Mouse (Mus musculus) kidney, embryonic 14.5 days (tissue): ENCODE measurements around the gene Tmed6. TPM values are rescaled to one million over a fixed set of nuclear protein-coding genes. Genes with fewer than 3 reads are reported as not detected.
"Not testable (repeated sequence)": the region's sequence is repeated elsewhere in the genome, so short reads cannot be mapped to it uniquely, and the experiment has no call there.

Experiments used
- ATAC-seq: fragments of 200-750 bp; cut with Nextera tagmentation; 2 replicates; pipeline ENCODE4 v1.8.0; 2017; ENCODE audit warnings: moderate number of reproducible peaks, mild to moderate bottlenecking, moderate TSS enrichment, moderate library complexity; ENCODE audit not compliant: low FRiP score, low TSS enrichment
- H3K27ac ChIP-seq: fragments of 300-500 bp; sonication (generic); 2 replicates; pipeline ENCODE4 v1.5.1; 2014; ENCODE audit warnings: low read depth, mild to moderate bottlenecking, low read length, moderate library complexity, mixed read lengths
- H3K27me3 ChIP-seq: fragments of 300-500 bp; sonication (generic); 2 replicates; pipeline ENCODE4 v1.6.1; 2014; ENCODE audit warnings: mild to moderate bottlenecking, low read length; ENCODE audit not compliant: control insufficient read depth, insufficient read depth
- H3K36me3 ChIP-seq: fragments of 300-500 bp; sonication (generic); 2 replicates; pipeline ENCODE4 v1.6.1; 2014; ENCODE audit warnings: low read length, mixed read lengths; ENCODE audit not compliant: control insufficient read depth, insufficient read depth
- H3K4me1 ChIP-seq: fragments of 300-500 bp; sonication (generic); 2 replicates; pipeline ENCODE4 v1.6.1; 2014; ENCODE audit warnings: low read length, mixed read lengths; ENCODE audit not compliant: control insufficient read depth, insufficient read depth
- H3K4me2 ChIP-seq: fragments of 300-500 bp; sonication (generic); replicated peaks from 2 replicates; pipeline ENCODE4 v1.6.1; 2014; ENCODE audit warnings: low read depth, mild to moderate bottlenecking, low read length
- H3K4me3 ChIP-seq: fragments of 300-500 bp; sonication (generic); 2 replicates; pipeline ENCODE4 v1.5.1; 2014; ENCODE audit warnings: mild to moderate bottlenecking, low read length
- H3K9ac ChIP-seq: fragments of 300-500 bp; sonication (generic); 2 replicates; pipeline ENCODE4 v1.6.1; 2014; ENCODE audit warnings: low read depth, mild to moderate bottlenecking, low read length, moderate library complexity
- H3K9me3 ChIP-seq: fragments of 300-500 bp; sonication (generic); 2 replicates; pipeline ENCODE4 v1.6.1; 2016; ENCODE audit warnings: low read length; ENCODE audit not compliant: control insufficient read depth
- WGBS: fragments of 180-500 bp; shearing (Covaris S2); extraction: QIAGEN DNeasy Blood & Tissue Kit; methylation state at CpG from one replicate; pipeline ENCODE4 v1.1.7; 2014; 5-methylcytosine and 5-hydroxymethylcytosine counted together
- polyA plus RNA-seq: library from polyadenylated mRNA; unstranded; fragments of >200 nt; fragmentation: Nextera tagmentation; extraction: Ambion mirVana; gene quantifications from 2 replicates; pipeline ENCODE4 v1.2.1, GENCODE M21; 2014

Tmed6 gene
- polyA plus RNA-seq, 1 experiment from 2014 or later, result 22.5 TPM

DNA sequence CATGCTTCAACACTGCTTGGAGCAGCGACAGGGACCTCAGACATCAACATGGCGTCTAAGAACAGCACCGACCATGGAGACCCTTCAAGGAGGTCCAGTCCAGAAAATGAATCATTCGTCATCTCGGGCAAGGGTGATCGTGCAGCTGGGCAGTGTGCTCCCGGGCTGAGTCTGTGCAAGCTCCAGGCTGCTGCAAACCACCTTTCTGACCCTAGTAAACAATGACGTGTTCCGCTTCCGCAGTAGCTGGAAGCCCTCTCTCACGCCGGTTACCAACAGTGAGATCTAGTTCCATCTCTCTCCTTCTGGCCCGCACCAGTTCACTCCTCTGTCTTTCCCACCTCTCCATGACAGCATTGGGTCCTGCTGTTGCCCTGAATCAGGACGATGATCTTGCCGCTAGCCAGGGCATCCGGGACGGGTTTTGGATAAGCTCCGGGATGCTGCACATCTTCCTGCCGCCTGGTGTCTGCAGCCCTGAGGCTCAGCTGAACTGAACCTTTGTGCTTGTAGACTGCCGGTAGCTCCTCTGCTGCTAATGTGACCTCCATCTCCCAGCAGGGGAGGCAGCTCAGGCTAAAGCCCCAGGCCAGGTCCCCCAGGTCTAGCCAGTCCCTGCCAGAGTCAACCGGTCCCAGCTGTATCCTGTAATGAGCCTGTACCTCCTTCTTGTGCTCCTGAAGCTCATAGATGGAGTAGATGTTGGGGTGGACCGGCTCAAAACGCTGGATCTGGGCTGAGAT is 43.7 kb upstream of the Tmed6 start:
- Histone ChIP-seq H3K4me2 (no peak overlapping the region; the same call in 1 of the 2 replicates), H3K36me3 (no peaks in the 10 kb centered on the region), H3K4me3 (no peak overlapping the region), H3K4me1 (peaks cover under 1% of the 10 kb centered on the region), H3K9me3 (no peaks in the 10 kb centered on the region), H3K9ac (no peak overlapping the region), H3K27ac (no peak overlapping the region), H3K27me3 (no peaks in the 10 kb centered on the region)
- no peak for ATAC-seq
- WGBS, result 69% methylated on average over 23 of the region's 23 CpGs

DNA sequence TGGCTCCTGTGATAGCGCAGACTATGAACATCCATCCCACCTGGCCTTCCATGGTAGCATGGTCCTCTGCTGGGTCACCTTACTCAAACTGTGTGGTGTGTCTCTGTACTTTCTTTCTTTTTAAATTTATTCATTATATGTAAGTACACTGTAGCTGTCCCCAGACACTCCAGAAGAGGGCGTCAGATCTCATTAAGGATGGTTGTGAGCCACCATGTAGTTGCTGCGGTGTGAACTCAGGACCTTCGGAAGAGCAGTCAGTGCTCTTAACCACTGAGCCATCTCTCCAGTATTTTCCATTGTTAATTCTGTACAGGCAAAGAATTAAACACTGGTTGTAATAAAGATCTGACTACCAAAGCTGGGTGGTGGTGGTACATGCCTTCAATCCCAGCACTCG is 42.6 kb upstream of the Tmed6 start:
- WGBS, result 91% methylated on average over 5 of the region's 5 CpGs
- H3K9ac ChIP-seq, H3K4me1 ChIP-seq, H3K4me2 ChIP-seq, H3K4me3 ChIP-seq, H3K27me3 ChIP-seq, H3K27ac ChIP-seq, H3K9me3 ChIP-seq, H3K36me3 ChIP-seq, ATAC-seq: not testable (repeated sequence)

DNA sequence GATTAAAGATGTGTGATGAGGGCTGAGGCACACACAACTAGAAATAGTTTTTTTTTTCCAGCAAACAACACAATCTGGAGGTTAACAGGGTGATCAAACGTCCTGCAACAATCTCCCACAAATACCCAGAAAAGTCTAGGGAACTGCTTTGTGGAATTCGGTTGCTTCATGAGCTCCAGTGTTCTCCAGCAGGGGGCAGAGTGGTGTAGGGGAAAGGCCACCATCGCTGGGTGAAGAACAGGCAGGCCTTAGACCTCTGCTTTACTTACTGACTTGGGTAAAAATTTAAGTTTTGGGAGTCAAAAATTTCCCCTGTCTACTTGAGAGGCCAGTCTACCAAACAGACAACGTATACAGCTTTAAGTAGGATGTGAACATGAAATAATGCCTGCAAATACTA is 39.1 kb upstream of the Tmed6 start:
- no peaks in the 10 kb centered on the region for H3K9me3 ChIP-seq

DNA sequence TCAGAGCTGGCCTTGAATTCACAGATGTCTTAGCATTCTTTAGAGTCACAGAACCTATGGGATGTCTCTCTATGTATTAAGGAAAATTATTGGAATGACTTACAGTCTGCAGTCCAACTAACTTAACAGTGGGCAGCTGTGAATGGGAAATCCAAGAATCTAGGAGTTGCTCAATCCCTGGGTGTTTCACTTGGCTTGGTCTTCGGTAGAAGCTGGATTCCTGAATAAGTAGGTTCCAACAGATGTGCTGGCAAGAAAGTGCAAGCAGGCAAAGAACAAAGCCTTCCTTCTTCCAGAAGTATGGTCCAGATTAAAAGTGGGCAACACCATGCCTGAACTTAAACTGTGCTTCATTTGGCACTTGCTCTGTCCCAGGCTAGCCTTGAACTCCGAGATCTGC is 35.2 kb upstream of the Tmed6 start:
- Histone ChIP-seq H3K9me3 (no peaks in the 10 kb centered on the region), H3K4me1 (no peaks in the 10 kb centered on the region; the same call in 1 of the 2 replicates), H3K36me3 (no peaks in the 10 kb centered on the region), H3K9ac (no peak overlapping the region), H3K27me3 (no peaks in the 10 kb centered on the region), H3K4me2 (no peak overlapping the region), H3K27ac (no peak overlapping the region), H3K4me3 (no peak overlapping the region)
- ATAC-seq, result no peak
- 91% methylated on average over 2 of the region's 2 CpGs for WGBS

More for the DNA sequence above, 39.1 kb upstream of the Tmed6 start:
- ATAC-seq, result 0 out of 2 replicates have a peak, but pooled peaks have one; percentile 41
- H3K27me3 ChIP-seq, result no peaks in the 10 kb centered on the region
- H3K9ac ChIP-seq, result no peak overlapping the region
- no peak overlapping the region for H3K27ac ChIP-seq
- WGBS, result 14% methylated on average over 4 of the region's 4 CpGs
- H3K4me2 ChIP-seq, result no peak overlapping the region
- H3K4me3 ChIP-seq, result no peak overlapping the region
- no peaks in the 10 kb centered on the region for H3K36me3 ChIP-seq
- no peaks in the 10 kb centered on the region for H3K4me1 ChIP-seq

DNA sequence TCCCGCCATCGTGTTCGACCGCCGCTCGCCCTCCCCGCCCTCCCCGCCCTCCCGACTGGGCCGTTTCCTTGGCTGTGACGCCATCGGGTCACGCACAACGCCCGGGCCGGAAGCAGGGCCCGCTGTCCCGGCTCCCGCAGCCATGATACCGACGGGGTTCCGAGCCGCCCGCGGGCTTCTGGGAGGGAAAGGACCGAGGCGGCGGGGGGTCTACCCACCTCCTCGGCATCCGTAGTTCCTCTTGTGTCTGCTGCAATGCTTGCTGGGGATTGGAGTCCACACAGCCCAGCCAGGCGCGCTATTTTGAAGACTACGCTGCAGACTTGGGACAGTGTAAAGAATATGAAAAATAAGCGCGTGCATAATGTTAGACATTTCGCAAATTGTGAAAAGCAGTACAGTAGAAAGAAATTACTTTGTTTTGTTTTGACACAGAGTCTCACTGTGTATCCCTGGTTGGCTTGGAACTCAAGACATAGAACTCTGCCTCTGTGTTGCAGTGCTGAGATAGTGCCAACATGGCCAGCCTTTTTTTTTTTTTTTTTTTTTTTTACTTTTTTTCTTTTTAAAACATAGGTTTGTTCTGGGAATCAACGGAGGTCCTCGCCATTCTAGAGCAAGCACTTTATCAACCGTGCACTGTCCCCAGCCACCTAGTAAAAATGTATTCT is 31.1 kb upstream of the Tmed6 start, which contains the start of gene Terf2:
Terf2 (minus strand) TSS at position 182 of the 671 bp plus-strand sequence.
- Histone ChIP-seq H3K4me2 (peak within 1 kb of the TSS; percentile 72), H3K27me3 (no peaks in the 10 kb centered on the region), H3K27ac (peak within 1 kb of the TSS; percentile 77), H3K9ac (peak within 1 kb of the TSS; percentile 87), H3K9me3 (no peaks in the 10 kb centered on the region), H3K36me3 (peaks cover 27% of the 10 kb centered on the region), H3K4me1 (peaks cover 14% of the 10 kb centered on the region), H3K4me3 (peak within 1 kb of the TSS; percentile 71)
- ATAC-seq, result peak; percentile 96
- 4% methylated on average over 36 of the region's 39 CpGs for WGBS

DNA sequence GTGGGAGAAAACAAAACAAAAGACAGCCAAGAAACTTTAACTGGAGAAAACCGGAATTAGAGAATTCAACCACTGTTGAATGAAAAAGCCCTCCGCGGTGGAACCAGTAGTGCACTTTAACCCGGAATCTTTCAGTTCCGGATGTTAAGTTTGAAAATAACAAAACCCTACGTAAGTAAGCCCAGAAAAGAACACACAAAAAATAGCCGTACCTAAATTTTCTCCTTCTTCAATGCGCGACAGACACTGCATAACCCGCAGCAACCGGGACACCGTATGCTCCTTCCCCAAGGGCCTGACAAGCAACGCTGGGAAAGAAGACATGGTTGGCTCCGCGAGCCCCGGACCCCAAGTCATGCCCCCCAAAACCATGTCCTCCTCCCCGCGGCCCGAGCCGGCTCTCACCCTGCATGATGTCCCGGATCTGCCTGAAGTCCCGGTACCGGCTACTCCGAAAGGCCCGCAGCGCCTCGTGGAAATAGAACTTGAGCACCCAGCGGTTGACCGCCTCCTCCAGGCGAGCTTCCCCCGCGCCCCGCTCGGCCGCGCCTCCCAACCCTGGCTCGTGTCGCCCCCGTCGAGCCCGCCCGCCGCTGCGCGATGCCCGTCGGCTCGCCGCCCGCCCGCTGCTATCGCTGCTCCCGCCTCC is 30.4 kb upstream of the Tmed6 start:
- Histone ChIP-seq H3K27me3 (no peaks in the 10 kb centered on the region), H3K4me1 (peaks cover 14% of the 10 kb centered on the region), H3K4me2 (peak overlapping the region; percentile 72), H3K9me3 (no peaks in the 10 kb centered on the region), H3K9ac (peak overlapping the region; percentile 87), H3K36me3 (peaks cover 31% of the 10 kb centered on the region), H3K4me3 (peak overlapping the region; percentile 71), H3K27ac (peak overlapping the region; percentile 77)
- under 1% methylated on average over 46 of the region's 53 CpGs for WGBS
- peak; percentile 74; the same call in 1 of the 2 replicates for ATAC-seq

DNA sequence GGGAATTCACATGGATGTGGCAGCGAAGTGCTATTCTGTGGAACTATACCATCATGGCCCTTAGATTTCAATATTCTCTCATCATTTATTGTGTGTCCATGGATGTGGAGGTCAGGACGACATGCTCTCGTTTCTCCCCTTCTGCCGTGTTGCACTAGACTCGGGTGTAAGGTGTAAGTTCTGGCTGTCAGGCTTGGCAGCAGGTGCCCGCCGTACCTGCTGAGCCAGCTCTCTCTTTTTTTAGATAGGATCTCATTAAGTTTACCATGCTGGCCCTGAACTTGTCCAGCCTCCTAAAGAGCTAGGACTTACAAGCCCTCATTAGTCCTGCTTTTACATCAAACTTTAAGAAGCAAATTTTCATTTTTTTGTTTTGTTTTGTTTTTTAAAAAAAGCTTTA is 25.1 kb upstream of the Tmed6 start:
- Histone ChIP-seq H3K4me2 (no peak overlapping the region), H3K27ac (no peak overlapping the region), H3K4me3 (no peak overlapping the region), H3K4me1 (peaks cover 14% of the 10 kb centered on the region), H3K36me3 (peaks cover 65% of the 10 kb centered on the region), H3K9me3 (no peaks in the 10 kb centered on the region), H3K27me3 (no peaks in the 10 kb centered on the region), H3K9ac (no peak overlapping the region)
- no peak for ATAC-seq
- WGBS, result 92% methylated on average over 7 of the region's 7 CpGs

DNA sequence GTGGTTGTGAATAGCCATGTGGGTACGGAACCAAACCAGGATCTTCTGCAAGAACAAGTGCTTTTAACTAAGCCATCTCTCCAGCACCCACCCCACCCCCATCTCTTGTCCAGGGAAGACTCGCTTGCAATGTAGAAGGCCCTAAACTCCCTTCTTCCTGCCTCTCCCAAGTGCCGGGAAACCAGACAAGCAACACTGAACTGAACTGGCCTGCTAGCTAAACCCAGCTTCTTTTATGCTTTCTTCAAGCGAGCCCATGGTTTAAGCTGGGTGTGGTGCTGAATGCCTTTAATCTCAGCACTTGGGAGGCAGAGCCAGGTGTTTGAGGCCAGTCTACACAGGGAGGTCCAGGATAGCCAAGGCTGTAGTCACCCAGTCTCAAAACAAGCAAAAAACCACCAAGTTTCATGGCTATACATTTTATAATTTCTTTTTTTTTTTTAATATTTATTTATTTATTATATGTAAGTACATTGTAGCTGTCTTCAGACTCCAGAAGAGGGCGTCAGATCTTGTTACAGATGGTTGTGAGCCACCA is 23.2 kb upstream of the Tmed6 start:
- no peak for ATAC-seq

More for the DNA sequence above, 23.2 kb upstream of the Tmed6 start:
- Histone ChIP-seq H3K4me1 (no peaks in the 10 kb centered on the region), H3K27ac (no peak overlapping the region), H3K9me3 (no peaks in the 10 kb centered on the region), H3K4me2 (no peak overlapping the region), H3K9ac (no peak overlapping the region), H3K27me3 (no peaks in the 10 kb centered on the region), H3K36me3 (peaks cover 66% of the 10 kb centered on the region), H3K4me3 (no peak overlapping the region)
- 93% methylated on average over 5 of the region's 5 CpGs for WGBS
